Mouse (Mus musculus): ENCODE measurements at regions not wholly inside any gene's neighbourhood (a gene's known extent, or its start where the extent isn't known, plus 50 kb on each side); places are given as distances from the start of the nearest gene placed in this dataset.

GRCm38 (mm10) chr7:40052255-40052654 lies 534.7 kb downstream of the Zfp619 start:
- no peaks in the 10 kb centered on the region for H3K4me1 ChIP-seq
- no peak overlapping the region for H3K9ac ChIP-seq
- no peak overlapping the region for H3K4me2 ChIP-seq
- H3K4me3 ChIP-seq (replicated peaks) = no peak overlapping the region
- no peaks in the 10 kb centered on the region for H3K36me3 ChIP-seq
- no peaks in the 10 kb centered on the region for H3K27me3 ChIP-seq
- H3K27ac ChIP-seq = no peak overlapping the region
- 27% methylated on average over 2 of the region's 2 CpGs for WGBS
- ATAC-seq (replicated peaks; ENCODE audit: low FRiP score) = no peak
- no peaks in the 10 kb centered on the region for H3K9me3 ChIP-seq (replicated peaks)

GRCm38 (mm10) chr7:40058836-40059235 lies 541.3 kb downstream of the Zfp619 start:
- ATAC-seq (replicated peaks; ENCODE audit: low FRiP score) = no peak

GRCm38 (mm10) chr7:40064631-40065030 lies 547.1 kb downstream of the Zfp619 start:
- Histone ChIP-seq H3K4me1 (no peaks in the 10 kb centered on the region), H3K36me3 (no peaks in the 10 kb centered on the region), H3K4me3 (replicated peaks) (no peak overlapping the region), H3K4me2 (no peak overlapping the region), H3K9me3 (replicated peaks) (no peaks in the 10 kb centered on the region), H3K27ac (no peak overlapping the region), H3K9ac (no peak overlapping the region), H3K27me3 (no peaks in the 10 kb centered on the region)
- ATAC-seq (replicated peaks; ENCODE audit: low FRiP score) = no peak
- WGBS = 47% methylated on average over 2 of the region's 2 CpGs

More at GRCm38 (mm10) chr7:40058836-40059235, 541.3 kb downstream of the Zfp619 start:
- 0 out of 2 replicates have a peak, but pooled peaks cover 2% of the 10 kb centered on the region for H3K4me1 ChIP-seq
- no peaks in the 10 kb centered on the region for H3K9me3 ChIP-seq (replicated peaks)
- no peak overlapping the region for H3K27ac ChIP-seq
- WGBS = 29% methylated on average over 4 of the region's 4 CpGs
- no peak overlapping the region for H3K9ac ChIP-seq
- no peak overlapping the region for H3K4me3 ChIP-seq (replicated peaks)
- H3K27me3 ChIP-seq = no peaks in the 10 kb centered on the region
- no peak overlapping the region for H3K4me2 ChIP-seq
- H3K36me3 ChIP-seq = no peaks in the 10 kb centered on the region

- no peak overlapping the region for H3K9ac ChIP-seq
- H3K4me1 ChIP-seq = no peaks in the 10 kb centered on the region
- H3K4me3 ChIP-seq (replicated peaks) = no peak overlapping the region
- H3K36me3 ChIP-seq = no peaks in the 10 kb centered on the region
- ATAC-seq (replicated peaks; ENCODE audit: low FRiP score) = no peak
- no peak overlapping the region for H3K4me2 ChIP-seq
- 61% methylated on average over 6 of the region's 6 CpGs for WGBS
- no peaks in the 10 kb centered on the region for H3K9me3 ChIP-seq (replicated peaks)
- H3K27me3 ChIP-seq = no peaks in the 10 kb centered on the region
- H3K27ac ChIP-seq = no peak overlapping the region
Measured at GRCm38 (mm10) chr7:40065526-40065925, 548.0 kb downstream of the Zfp619 start.

GRCm38 (mm10) chr7:40067378-40067777 lies 549.8 kb downstream of the Zfp619 start:
- WGBS = 50% methylated on average over 1 of the region's 1 CpGs
- no peaks in the 10 kb centered on the region for H3K4me1 ChIP-seq
- no peak overlapping the region for H3K4me2 ChIP-seq
- no peak overlapping the region for H3K27ac ChIP-seq
- H3K9ac ChIP-seq = no peak overlapping the region
- no peak for ATAC-seq (replicated peaks; ENCODE audit: low FRiP score)
- no peaks in the 10 kb centered on the region for H3K36me3 ChIP-seq
- H3K9me3 ChIP-seq (replicated peaks) = no peaks in the 10 kb centered on the region
- H3K4me3 ChIP-seq (replicated peaks) = no peak overlapping the region
- no peaks in the 10 kb centered on the region for H3K27me3 ChIP-seq

GRCm38 (mm10) chr7:40071313-40071712 lies 553.7 kb downstream of the Zfp619 start:
- Histone ChIP-seq H3K9ac (no peak overlapping the region), H3K36me3 (no peaks in the 10 kb centered on the region), H3K4me2 (no peak overlapping the region), H3K27ac (no peak overlapping the region), H3K4me1 (no peaks in the 10 kb centered on the region), H3K4me3 (replicated peaks) (no peak overlapping the region), H3K27me3 (no peaks in the 10 kb centered on the region), H3K9me3 (replicated peaks) (no peaks in the 10 kb centered on the region)
- no peak for ATAC-seq (replicated peaks; ENCODE audit: low FRiP score)
- WGBS = 70% methylated on average over 2 of the region's 2 CpGs

- no peaks in the 10 kb centered on the region for H3K9me3 ChIP-seq (replicated peaks)
- no peaks in the 10 kb centered on the region for H3K27me3 ChIP-seq
- no peak overlapping the region for H3K4me3 ChIP-seq (replicated peaks)
- no peaks in the 10 kb centered on the region for H3K36me3 ChIP-seq
- no peak overlapping the region for H3K9ac ChIP-seq
- H3K27ac ChIP-seq = no peak overlapping the region
- no peaks in the 10 kb centered on the region for H3K4me1 ChIP-seq
- WGBS = 68% methylated on average over 1 of the region's 1 CpGs
- no peak for ATAC-seq (replicated peaks; ENCODE audit: low FRiP score)
- H3K4me2 ChIP-seq = no peak overlapping the region
Measured at GRCm38 (mm10) chr7:40072478-40072877, 554.9 kb downstream of the Zfp619 start.

- no peak overlapping the region for H3K4me2 ChIP-seq
- WGBS = 61% methylated on average over 2 of the region's 2 CpGs
- no peaks in the 10 kb centered on the region for H3K27me3 ChIP-seq
- H3K27ac ChIP-seq = no peak overlapping the region
- no peak overlapping the region for H3K4me3 ChIP-seq (replicated peaks)
- no peaks in the 10 kb centered on the region for H3K9me3 ChIP-seq (replicated peaks)
- no peak overlapping the region for H3K9ac ChIP-seq
- no peak for ATAC-seq (replicated peaks; ENCODE audit: low FRiP score)
- no peaks in the 10 kb centered on the region for H3K36me3 ChIP-seq
- no peaks in the 10 kb centered on the region for H3K4me1 ChIP-seq
Measured at GRCm38 (mm10) chr7:40086236-40086635, 568.7 kb downstream of the Zfp619 start.

GRCm38 (mm10) chr7:40097094-40097493 lies 579.5 kb downstream of the Zfp619 start:
- H3K9me3 ChIP-seq (replicated peaks) = no peaks in the 10 kb centered on the region
- no peak overlapping the region for H3K9ac ChIP-seq
- H3K27ac ChIP-seq = no peak overlapping the region
- H3K4me3 ChIP-seq (replicated peaks) = no peak overlapping the region
- H3K27me3 ChIP-seq = no peaks in the 10 kb centered on the region
- ATAC-seq (replicated peaks; ENCODE audit: low FRiP score) = no peak
- 91% methylated on average over 2 of the region's 2 CpGs for WGBS
- no peaks in the 10 kb centered on the region for H3K4me1 ChIP-seq
- no peaks in the 10 kb centered on the region for H3K36me3 ChIP-seq
- H3K4me2 ChIP-seq = no peak overlapping the region

- no peak for ATAC-seq (replicated peaks; ENCODE audit: low FRiP score)
- WGBS = 63% methylated on average over 7 of the region's 7 CpGs
- no peaks in the 10 kb centered on the region for H3K36me3 ChIP-seq
- no peaks in the 10 kb centered on the region for H3K4me1 ChIP-seq
- no peaks in the 10 kb centered on the region for H3K27me3 ChIP-seq
- no peak overlapping the region for H3K27ac ChIP-seq
- no peak overlapping the region for H3K4me3 ChIP-seq (replicated peaks)
- H3K4me2 ChIP-seq = no peak overlapping the region
- no peaks in the 10 kb centered on the region for H3K9me3 ChIP-seq (replicated peaks)
- no peak overlapping the region for H3K9ac ChIP-seq
Measured at GRCm38 (mm10) chr7:40103057-40103945, 585.7 kb downstream of the Zfp619 start.

GRCm38 (mm10) chr7:40142906-40143305 lies 625.3 kb downstream of the Zfp619 start:
- H3K9ac ChIP-seq = no peak overlapping the region
- H3K4me1 ChIP-seq = no peaks in the 10 kb centered on the region
- no peak overlapping the region for H3K4me3 ChIP-seq (replicated peaks)
- H3K9me3 ChIP-seq (replicated peaks) = no peaks in the 10 kb centered on the region
- no peaks in the 10 kb centered on the region for H3K27me3 ChIP-seq
- WGBS = 65% methylated on average over 4 of the region's 4 CpGs
- no peak overlapping the region for H3K27ac ChIP-seq
- no peaks in the 10 kb centered on the region for H3K36me3 ChIP-seq
- ATAC-seq (replicated peaks; ENCODE audit: low FRiP score) = no peak
- no peak overlapping the region for H3K4me2 ChIP-seq

- no peaks in the 10 kb centered on the region for H3K36me3 ChIP-seq
- WGBS = 74% methylated on average over 1 of the region's 1 CpGs
- H3K4me1 ChIP-seq = no peaks in the 10 kb centered on the region
- H3K9me3 ChIP-seq (replicated peaks) = no peaks in the 10 kb centered on the region
- H3K4me2 ChIP-seq = no peak overlapping the region
- no peaks in the 10 kb centered on the region for H3K27me3 ChIP-seq
- no peak for ATAC-seq (replicated peaks; ENCODE audit: low FRiP score)
- no peak overlapping the region for H3K4me3 ChIP-seq (replicated peaks)
- no peak overlapping the region for H3K9ac ChIP-seq
- no peak overlapping the region for H3K27ac ChIP-seq
Measured at GRCm38 (mm10) chr7:40144431-40144830, 626.9 kb downstream of the Zfp619 start.

GRCm38 (mm10) chr7:40177570-40177969 lies 660.0 kb downstream of the Zfp619 start:
- no peak overlapping the region for H3K4me3 ChIP-seq (replicated peaks)
- no peaks in the 10 kb centered on the region for H3K27me3 ChIP-seq
- H3K27ac ChIP-seq = no peak overlapping the region
- no peaks in the 10 kb centered on the region for H3K9me3 ChIP-seq (replicated peaks)
- no peak overlapping the region for H3K9ac ChIP-seq
- H3K36me3 ChIP-seq = no peaks in the 10 kb centered on the region
- no peak for ATAC-seq (replicated peaks; ENCODE audit: low FRiP score)
- H3K4me2 ChIP-seq = no peak overlapping the region
- WGBS = 90% methylated on average over 2 of the region's 2 CpGs
- H3K4me1 ChIP-seq = no peaks in the 10 kb centered on the region

All from kidney, embryonic 15.5 days (tissue).